Mouse (Mus musculus) liver, adult 2 months (tissue): ENCODE measurements around the gene Aldh1l2. TPM values are rescaled to one million over a fixed set of nuclear protein-coding genes. Genes with fewer than 3 reads are reported as not detected.

Experiments used
- DNase-seq: peaks from one replicate; pipeline ENCODE4 v3.0.0-alpha.2; 2011; ENCODE audit warnings: low read depth, low spot score; ENCODE audit errors: extremely low read depth
- H3K27ac ChIP-seq: fragments of 200-500 bp; replicated peaks from 2 replicates; pipeline ENCODE4 v1.5.1; 2012; ENCODE audit warnings: low read depth, mild to moderate bottlenecking, control low read depth, inconsistent platforms, low read length; ENCODE audit not compliant: insufficient read depth
- H3K27me3 ChIP-seq: fragments of 200-500 bp; 2 replicates; pipeline ENCODE4 v1.6.1; 2012; ENCODE audit warnings: mild to moderate bottlenecking, moderate library complexity, low read length, inconsistent platforms; ENCODE audit not compliant: control insufficient read depth, insufficient read depth
- H3K36me3 ChIP-seq: fragments of 200-500 bp; 2 replicates; pipeline ENCODE4 v1.6.1; 2012; ENCODE audit warnings: low read length, inconsistent platforms; ENCODE audit not compliant: control insufficient read depth, insufficient read depth
- H3K4me1 ChIP-seq: fragments of 200-500 bp; 2 replicates; pipeline ENCODE4 v1.6.1; 2011; ENCODE audit warnings: low read length; ENCODE audit not compliant: control insufficient read depth, insufficient read depth
- H3K4me3 ChIP-seq: fragments of 200-500 bp; 2 replicates; pipeline ENCODE4 v1.5.1; 2011; ENCODE audit warnings: low read depth, mild to moderate bottlenecking, control low read depth, low read length, moderate library complexity; ENCODE audit not compliant: insufficient read depth
- H3K79me2 ChIP-seq: fragments of 200-500 bp; 2 replicates; pipeline ENCODE4 v1.6.1; 2012; ENCODE audit warnings: inconsistent platforms, mild to moderate bottlenecking, low read length, moderate library complexity; ENCODE audit not compliant: control insufficient read depth, insufficient read depth
- H3K9ac ChIP-seq: fragments of 200-500 bp; 2 replicates; pipeline ENCODE4 v1.6.1; 2012; ENCODE audit warnings: low read depth, mild to moderate bottlenecking, control low read depth, inconsistent platforms, low read length
- CTCF ChIP-seq: fragments of 200-500 bp; IDR thresholded peaks from 2 replicates; pipeline ENCODE4 v1.5.1; 2011; ENCODE audit warnings: low read depth, low read length, control low read depth
- POLR2A ChIP-seq: fragments of 200-500 bp; IDR thresholded peaks from 2 replicates; pipeline ENCODE4 v1.6.1; 2011; ENCODE audit warnings: low read length, control low read depth; ENCODE audit not compliant: insufficient read depth; ENCODE audit errors: extremely low read depth
- WGBS: fragments of 180-500 bp; shearing (Covaris S2); methylation state at CpG from one replicate; pipeline ENCODE4 v1.1.7; 2018; 5-methylcytosine and 5-hydroxymethylcytosine counted together
- polyA plus RNA-seq: library from polyadenylated mRNA; depleted of rRNA; stranded (reverse); fragments of >200 nt; gene quantifications from 2 replicates; pipeline ENCODE4 v1.2.3, GENCODE M21; 2012
- total RNA-seq: library from RNA; depleted of rRNA; stranded (reverse); fragments of >200 nt; gene quantifications from 2 replicates; pipeline ENCODE4 v1.2.3, GENCODE M21; 2014

The Aldh1l2 gene
- total and polyA plus RNA-seq, 2 experiments, result 0.06 to 0.09 TPM

DNA sequence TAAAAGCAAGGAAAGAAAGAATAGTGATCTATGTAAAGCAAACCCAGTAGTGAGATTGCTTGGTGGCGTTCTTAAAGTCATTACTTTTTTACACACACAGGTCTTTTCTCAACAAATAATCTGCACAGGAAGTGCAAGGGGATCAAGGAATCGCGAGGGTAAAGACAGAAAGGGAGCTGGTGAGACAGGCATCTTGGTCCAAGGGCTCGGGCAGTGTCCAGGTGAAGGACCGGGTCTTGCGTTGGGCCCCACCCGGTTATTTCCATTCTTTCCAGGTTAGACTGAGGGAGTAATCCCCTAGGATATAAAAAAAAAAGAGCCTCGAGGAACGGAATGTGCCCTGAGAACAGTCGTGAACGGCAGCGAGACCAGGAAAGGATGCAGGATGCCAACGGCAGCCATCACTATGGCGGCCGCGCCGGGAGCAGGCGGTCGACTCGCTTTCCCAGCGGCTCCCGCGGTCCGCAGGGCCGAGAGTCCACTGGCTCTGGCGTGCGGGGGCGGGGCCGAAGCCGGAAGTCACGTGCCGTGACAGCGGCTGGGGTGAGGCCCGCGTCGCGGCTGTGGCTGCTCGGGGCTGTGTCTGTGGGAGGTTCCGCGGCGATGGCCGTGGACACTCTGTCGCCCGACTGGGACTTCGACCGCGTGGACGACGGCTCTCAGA, 9.6 kb upstream of the Aldh1l2 start, which contains the start of gene Washc4:
Gene Washc4, plus strand, starts transcription at position 314 of the 664 bp plus-strand sequence.
- peaks cover 4% of the 10 kb centered on the region; the same call in 1 of the 2 replicates for H3K79me2 ChIP-seq
- TF ChIP-seq CTCF, result no peak
- TF ChIP-seq POLR2A, result peak; percentile 76; the same call in 1 of the 2 replicates
- peaks cover 2% of the 10 kb centered on the region; the same call in 1 of the 2 replicates for H3K4me1 ChIP-seq
- peak; percentile 71 for DNase-seq
- H3K27me3 ChIP-seq, result no peaks in the 10 kb centered on the region
- H3K9ac ChIP-seq, result peak within 1 kb of the TSS; percentile 95
- H3K36me3 ChIP-seq, result peaks cover 8% of the 10 kb centered on the region
- 3% methylated on average over 49 of the region's 49 CpGs for WGBS
- peak within 1 kb of the TSS; percentile 91 for H3K4me3 ChIP-seq
- peak within 1 kb of the TSS; percentile 84 for H3K27ac ChIP-seq

DNA sequence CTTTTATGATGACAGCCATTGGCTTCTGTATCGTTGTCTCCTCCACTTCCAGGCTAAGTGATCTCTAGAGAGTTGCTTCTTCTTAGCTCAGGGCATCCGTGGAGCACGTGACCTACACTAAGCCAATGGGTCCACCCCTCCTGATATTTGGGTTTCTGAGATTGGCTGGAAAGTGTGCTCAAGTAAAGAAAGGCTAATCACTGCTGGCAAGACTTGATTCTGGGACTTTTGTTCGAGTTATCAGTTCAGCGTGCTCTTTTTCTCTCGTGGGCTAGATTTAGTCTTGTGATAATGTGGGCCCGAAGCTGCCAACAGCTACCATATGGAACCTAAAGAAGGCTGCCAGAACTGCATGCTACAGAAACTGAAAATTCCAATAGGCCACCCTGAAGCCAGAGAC, 8.3 kb upstream of the Aldh1l2 start:
- WGBS, result 87% methylated on average over 7 of the region's 7 CpGs
- no peaks in the 10 kb centered on the region for H3K27me3 ChIP-seq
- TF ChIP-seq POLR2A, result no peak
- no peak for TF ChIP-seq CTCF
- no peak overlapping the region for H3K4me3 ChIP-seq
- DNase-seq, result no peak
- no peak overlapping the region for H3K9ac ChIP-seq
- H3K36me3 ChIP-seq, result no peaks in the 10 kb centered on the region; the same call in 1 of the 2 replicates
- H3K4me1 ChIP-seq, result peaks cover 2% of the 10 kb centered on the region; the same call in 1 of the 2 replicates
- H3K27ac ChIP-seq, result no peak overlapping the region
- H3K79me2 ChIP-seq, result peaks cover 4% of the 10 kb centered on the region; the same call in 1 of the 2 replicates

DNA sequence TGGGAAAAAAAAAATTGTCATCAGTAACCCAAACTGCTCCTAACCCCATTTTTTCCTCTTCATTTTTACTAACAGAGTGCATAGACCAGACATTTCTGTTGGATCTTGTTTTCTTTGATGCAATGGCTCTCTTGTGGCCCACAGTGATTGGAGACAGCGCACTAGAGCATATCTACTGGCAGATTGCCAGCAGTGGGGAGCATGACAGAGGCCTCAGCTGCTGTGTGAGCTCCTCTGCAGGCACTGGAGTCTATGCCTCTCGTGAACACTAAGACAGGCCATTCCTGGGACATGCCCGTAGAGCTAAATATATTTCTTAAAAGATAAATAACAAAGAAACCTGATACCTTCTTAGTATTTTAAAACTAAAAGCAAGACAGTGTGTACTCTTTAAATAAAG, 6.2 kb upstream of the Aldh1l2 start:
- H3K9ac ChIP-seq, result no peak overlapping the region
- H3K79me2 ChIP-seq, result peaks cover 4% of the 10 kb centered on the region; the same call in 1 of the 2 replicates
- no peak overlapping the region for H3K27ac ChIP-seq
- H3K27me3 ChIP-seq, result no peaks in the 10 kb centered on the region
- no peak overlapping the region for H3K4me3 ChIP-seq
- H3K4me1 ChIP-seq, result no peaks in the 10 kb centered on the region; the same call in 1 of the 2 replicates
- DNase-seq, result no peak
- H3K36me3 ChIP-seq, result no peaks in the 10 kb centered on the region
- WGBS, result 68% methylated on average over 3 of the region's 3 CpGs
- TF ChIP-seq CTCF (no peak), POLR2A (no peak)

DNA sequence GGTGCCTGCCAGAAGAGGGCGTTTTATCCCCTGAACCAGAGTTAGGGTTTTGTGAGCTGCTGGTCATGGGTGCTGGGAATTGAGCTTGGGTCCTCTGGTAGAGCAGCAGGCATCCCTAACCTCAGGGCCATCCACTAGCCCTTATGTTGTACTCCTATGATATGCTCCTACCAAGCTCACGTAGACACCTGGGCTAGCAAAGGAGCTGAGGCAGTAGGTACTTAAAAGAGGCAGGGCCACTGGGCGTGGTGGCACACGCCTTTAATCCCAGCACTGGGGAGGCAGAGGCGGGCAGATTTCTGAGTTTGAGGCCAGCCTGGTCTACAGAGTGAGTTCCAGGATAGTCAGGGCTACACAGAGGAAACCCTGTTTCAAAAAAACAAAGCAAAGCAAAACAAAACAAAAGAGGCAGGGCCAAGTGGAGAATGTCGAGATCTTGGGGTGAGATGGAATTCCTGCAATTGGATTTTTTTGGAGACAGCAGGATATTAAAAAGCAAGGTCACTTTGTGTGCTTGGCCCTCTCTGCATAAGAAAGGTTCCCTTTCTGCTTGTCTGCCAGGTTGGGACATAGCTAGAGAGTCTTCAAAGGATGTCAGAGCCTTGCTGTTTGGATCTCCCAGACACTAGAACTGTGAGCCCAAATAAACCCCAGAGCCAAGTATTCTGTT, 5.5 kb upstream of the Aldh1l2 start:
- Histone ChIP-seq H3K4me1 (no peaks in the 10 kb centered on the region), H3K27me3 (no peaks in the 10 kb centered on the region), H3K36me3 (no peaks in the 10 kb centered on the region), H3K27ac (no peak overlapping the region), H3K4me3 (no peak overlapping the region), H3K9ac (no peak overlapping the region), H3K79me2 (peaks cover 4% of the 10 kb centered on the region; the same call in 1 of the 2 replicates)
- TF ChIP-seq POLR2A (no peak), CTCF (no peak)
- WGBS, result 81% methylated on average over 6 of the region's 6 CpGs
- no peak for DNase-seq

DNA sequence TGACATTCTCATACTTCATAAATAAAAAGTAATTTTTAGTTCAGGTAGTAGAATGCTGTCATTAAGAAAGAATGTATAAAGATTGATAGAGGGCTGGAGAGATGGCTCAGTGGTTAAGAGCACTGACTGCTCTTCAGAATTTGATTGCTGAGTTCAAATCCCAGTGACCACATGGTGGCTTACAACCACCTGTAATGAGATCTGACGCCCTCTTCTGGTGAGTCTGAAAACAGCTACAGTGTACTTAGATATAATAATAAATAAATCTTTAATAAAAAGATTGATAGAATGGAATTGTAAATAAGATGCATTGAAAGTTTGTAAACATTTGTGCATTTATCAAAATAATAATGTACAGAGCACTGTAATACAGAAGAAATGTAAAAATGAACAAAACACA, 2.5 kb upstream of the Aldh1l2 start:
- no peaks in the 10 kb centered on the region for H3K27me3 ChIP-seq
- peaks cover 1% of the 10 kb centered on the region; the same call in 1 of the 2 replicates for H3K4me1 ChIP-seq
- H3K79me2 ChIP-seq, result no peaks in the 10 kb centered on the region
- no peak overlapping the region for H3K4me3 ChIP-seq
- H3K36me3 ChIP-seq, result no peaks in the 10 kb centered on the region
- WGBS, result 4% methylated on average over 1 of the region's 1 CpGs
- no peak overlapping the region for H3K27ac ChIP-seq
- no peak for DNase-seq
- TF ChIP-seq POLR2A (no peak), CTCF (no peak)
- no peak overlapping the region for H3K9ac ChIP-seq
